Mouse (Mus musculus) intestine, embryonic 14.5 days (tissue): ENCODE measurements around the gene Pet117. TPM values are rescaled to one million over a fixed set of nuclear protein-coding genes. Genes with fewer than 3 reads are reported as not detected.

ENCODE experiments used
- ATAC-seq: fragments of 200-750 bp; cut with Nextera tagmentation; replicated peaks from 2 replicates; pipeline ENCODE4 v1.8.0; 2017; ENCODE audit warnings: low read depth, moderate number of reproducible peaks, moderate TSS enrichment, moderate library complexity; ENCODE audit not compliant: low FRiP score, low TSS enrichment
- DNase-seq: peaks from one replicate; pipeline ENCODE4 v3.0.0-alpha.2; 2018; ENCODE audit warnings: low spot score
- H3K27ac ChIP-seq: fragments of 300-500 bp; sonication (generic); 2 replicates; pipeline ENCODE4 v1.5.1; 2014; ENCODE audit warnings: low read depth, mild to moderate bottlenecking, control low read depth
- H3K27me3 ChIP-seq: fragments of 300-500 bp; sonication (generic); replicated peaks from 2 replicates; pipeline ENCODE4 v1.6.1; 2014; ENCODE audit warnings: low read length, control low read depth; ENCODE audit not compliant: control insufficient read depth, insufficient read depth
- H3K36me3 ChIP-seq: fragments of 300-500 bp; sonication (generic); 2 replicates; pipeline ENCODE4 v1.6.1; 2014; ENCODE audit warnings: low read length, control low read depth; ENCODE audit not compliant: control insufficient read depth, insufficient read depth
- H3K4me1 ChIP-seq: fragments of 300-500 bp; sonication (generic); replicated peaks from 2 replicates; pipeline ENCODE4 v1.6.1; 2014; ENCODE audit warnings: low read length, control low read depth, mixed read lengths; ENCODE audit not compliant: control insufficient read depth, insufficient read depth
- H3K4me2 ChIP-seq: fragments of 300-500 bp; sonication (generic); 2 replicates; pipeline ENCODE4 v1.6.1; 2014; ENCODE audit warnings: low read length
- H3K4me3 ChIP-seq: fragments of 300-500 bp; sonication (generic); 2 replicates; pipeline ENCODE4 v1.5.1; 2014; ENCODE audit warnings: low read depth, low read length, control low read depth, mixed read lengths
- H3K9ac ChIP-seq: fragments of 300-500 bp; sonication (generic); 2 replicates; pipeline ENCODE4 v1.6.1; 2014; ENCODE audit warnings: mild to moderate bottlenecking, low read length
- H3K9me3 ChIP-seq: fragments of 300-500 bp; sonication (generic); 2 replicates; pipeline ENCODE4 v1.6.1; 2016; ENCODE audit warnings: low read length, control low read depth; ENCODE audit not compliant: control insufficient read depth
- WGBS: fragments of 180-500 bp; shearing (Covaris S2); extraction: QIAGEN DNeasy Blood & Tissue Kit; methylation state at CpG from one replicate; pipeline ENCODE4 v1.1.7; 2014; 5-methylcytosine and 5-hydroxymethylcytosine counted together
- polyA plus RNA-seq: library from polyadenylated mRNA; unstranded; fragments of >200 nt; fragmentation: Nextera tagmentation; extraction: Ambion mirVana; gene quantifications from 2 replicates; pipeline ENCODE4 v1.2.1, GENCODE M21; 2014

Gene Pet117
- 2.2 TPM in 2 replicates for polyA plus RNA-seq

- DNase-seq, result peak; percentile 98
- H3K36me3 ChIP-seq, result peaks cover 6% of the 10 kb centered on the region
- no peaks in the 10 kb centered on the region for H3K27me3 ChIP-seq
- H3K27ac ChIP-seq, result peak within 1 kb of the TSS; percentile 95
- peak within 1 kb of the TSS; percentile 92 for H3K4me3 ChIP-seq
- H3K4me2 ChIP-seq, result peak within 1 kb of the TSS; percentile 76
- H3K9ac ChIP-seq, result peak within 1 kb of the TSS; percentile 88
- ATAC-seq, result peak; percentile 96
- no peaks in the 10 kb centered on the region for H3K9me3 ChIP-seq
- 4% methylated on average over 38 of the region's 38 CpGs for WGBS
- H3K4me1 ChIP-seq, result peaks cover 3% of the 10 kb centered on the region; the same call in 1 of the 2 replicates
These were observed at the start of gene Pet117, which contains the start of gene Kat14 for GRCm38 (mm10) chr2:144368400-144369019. Gene Pet117 (plus strand): TSS chr2:144368996. Gene Kat14 (plus strand): TSS chr2:144368983.

GRCm38 (mm10) chr2:144324218-144324617 is 44.6 kb upstream of the Pet117 start:
- Histone ChIP-seq H3K27ac (no peak overlapping the region), H3K9ac (no peak overlapping the region), H3K9me3 (no peaks in the 10 kb centered on the region), H3K27me3 (peaks cover 11% of the 10 kb centered on the region), H3K4me2 (no peak overlapping the region), H3K4me3 (no peak overlapping the region), H3K4me1 (no peaks in the 10 kb centered on the region), H3K36me3 (no peaks in the 10 kb centered on the region)
- ATAC-seq (no peak), DNase-seq (no peak)
- 61% methylated on average over 3 of the region's 3 CpGs for WGBS

- H3K4me1 ChIP-seq, result peaks cover 19% of the 10 kb centered on the region; the same call in 1 of the 2 replicates
- 5% methylated on average over 6 of the region's 10 CpGs for WGBS
- H3K4me3 ChIP-seq, result no peak overlapping the region
- ATAC-seq (no peak), DNase-seq (no peak)
- no peaks in the 10 kb centered on the region for H3K9me3 ChIP-seq
- H3K27ac ChIP-seq, result no peak overlapping the region
- no peak overlapping the region for H3K9ac ChIP-seq
- 0 out of 2 replicates have a peak overlapping the region, but pooled peaks have one; percentile 15 for H3K4me2 ChIP-seq
- H3K36me3 ChIP-seq, result no peaks in the 10 kb centered on the region
- H3K27me3 ChIP-seq, result peaks cover 63% of the 10 kb centered on the region
These were observed 39.3 kb upstream of the Pet117 start for GRCm38 (mm10) chr2:144329451-144329850.

GRCm38 (mm10) chr2:144329937-144330336 is 38.9 kb upstream of the Pet117 start:
- DNase-seq, result peak; percentile 52
- peaks cover 68% of the 10 kb centered on the region for H3K27me3 ChIP-seq

GRCm38 (mm10) chr2:144330352-144330959 is 38.3 kb upstream of the Pet117 start:
- Histone ChIP-seq H3K9ac (0 out of 2 replicates have a peak overlapping the region, but pooled peaks have one; percentile 14), H3K4me1 (peaks cover 19% of the 10 kb centered on the region; the same call in 1 of the 2 replicates), H3K27me3 (peaks cover 73% of the 10 kb centered on the region), H3K4me2 (peak overlapping the region; percentile 99), H3K27ac (no peak overlapping the region), H3K36me3 (no peaks in the 10 kb centered on the region), H3K4me3 (peak overlapping the region; percentile 50), H3K9me3 (no peaks in the 10 kb centered on the region)
- peak; percentile 71 for DNase-seq
- peak; percentile 43; the same call in 1 of the 2 replicates for ATAC-seq
- 1% methylated on average over 41 of the region's 41 CpGs for WGBS

More at GRCm38 (mm10) chr2:144329937-144330336, 38.9 kb upstream of the Pet117 start:
- 4% methylated on average over 10 of the region's 10 CpGs for WGBS
- H3K4me3 ChIP-seq, result peak overlapping the region; percentile 50; the same call in 1 of the 2 replicates
- no peak overlapping the region for H3K9ac ChIP-seq
- no peaks in the 10 kb centered on the region for H3K9me3 ChIP-seq
- no peak for ATAC-seq
- H3K4me2 ChIP-seq, result peak overlapping the region; percentile 99; the same call in 1 of the 2 replicates
- H3K4me1 ChIP-seq, result peaks cover 19% of the 10 kb centered on the region; the same call in 1 of the 2 replicates
- no peaks in the 10 kb centered on the region for H3K36me3 ChIP-seq
- no peak overlapping the region for H3K27ac ChIP-seq

- ATAC-seq (peak; percentile 40; the same call in 1 of the 2 replicates), DNase-seq (peak; percentile 69)
- H3K27ac ChIP-seq, result no peak overlapping the region
- peaks cover 76% of the 10 kb centered on the region for H3K27me3 ChIP-seq
- H3K9me3 ChIP-seq, result no peaks in the 10 kb centered on the region
- 0 out of 2 replicates have a peak overlapping the region, but pooled peaks have one; percentile 14 for H3K9ac ChIP-seq
- H3K4me3 ChIP-seq, result peak overlapping the region; percentile 50
- no peaks in the 10 kb centered on the region for H3K36me3 ChIP-seq
- WGBS, result under 1% methylated on average over 50 of the region's 50 CpGs
- peak overlapping the region; percentile 99 for H3K4me2 ChIP-seq
- peaks cover 19% of the 10 kb centered on the region; the same call in 1 of the 2 replicates for H3K4me1 ChIP-seq
These were observed 37.8 kb upstream of the Pet117 start for GRCm38 (mm10) chr2:144330960-144331371.

GRCm38 (mm10) chr2:144331401-144332302 is 37.1 kb upstream of the Pet117 start, which contains the start of gene Ovol2:
Gene Ovol2 (minus strand): TSS chr2:144332146.
- WGBS, result under 1% methylated on average over 62 of the region's 62 CpGs
- Histone ChIP-seq H3K4me1 (peaks cover 19% of the 10 kb centered on the region; the same call in 1 of the 2 replicates), H3K9me3 (no peaks in the 10 kb centered on the region), H3K4me3 (peak within 1 kb of the TSS; percentile 50), H3K36me3 (no peaks in the 10 kb centered on the region), H3K27ac (no peak within 1 kb of the TSS), H3K27me3 (peaks cover 76% of the 10 kb centered on the region), H3K4me2 (peak within 1 kb of the TSS; percentile 99), H3K9ac (0 out of 2 replicates have a peak within 1 kb of the TSS, but pooled peaks have one; percentile 14)
- DNase-seq, result peak; percentile 85
- ATAC-seq, result peak; percentile 50

GRCm38 (mm10) chr2:144332486-144332885 is 36.3 kb upstream of the Pet117 start:
- WGBS, result 6% methylated on average over 9 of the region's 9 CpGs
- no peak overlapping the region for H3K9ac ChIP-seq
- peaks cover 76% of the 10 kb centered on the region for H3K27me3 ChIP-seq

More at GRCm38 (mm10) chr2:144332486-144332885, 36.3 kb upstream of the Pet117 start:
- Histone ChIP-seq H3K36me3 (no peaks in the 10 kb centered on the region), H3K9me3 (no peaks in the 10 kb centered on the region), H3K4me2 (peak overlapping the region; percentile 99), H3K4me3 (peak overlapping the region; percentile 22; the same call in 1 of the 2 replicates), H3K4me1 (peaks cover 19% of the 10 kb centered on the region; the same call in 1 of the 2 replicates), H3K27ac (no peak overlapping the region)
- no peak for DNase-seq
- no peak for ATAC-seq
